Mouse (Mus musculus) forebrain, embryonic 12.5 days (tissue): ENCODE data around the gene Mylk4. TPM values are rescaled to one million over a fixed set of nuclear protein-coding genes. Genes with fewer than 3 reads are reported as not detected.

Experiments used
- ATAC-seq: fragments of 200-750 bp; cut with Nextera tagmentation; 2 replicates; pipeline ENCODE4 v1.8.0; 2017; ENCODE audit warnings: moderate TSS enrichment; ENCODE audit not compliant: low FRiP score
- H3K27ac ChIP-seq: fragments of 300-500 bp; sonication (generic); 2 replicates; pipeline ENCODE4 v1.5.1; 2016; ENCODE audit warnings: mild to moderate bottlenecking
- H3K27me3 ChIP-seq: fragments of 300-500 bp; sonication (generic); 2 replicates; pipeline ENCODE4 v1.6.1; 2016; ENCODE audit warnings: mild to moderate bottlenecking
- H3K36me3 ChIP-seq: fragments of 300-500 bp; sonication (generic); replicated peaks from 2 replicates; pipeline ENCODE4 v1.6.1; 2016; ENCODE audit warnings: mild to moderate bottlenecking
- H3K4me1 ChIP-seq: fragments of 300-500 bp; sonication (generic); 2 replicates; pipeline ENCODE4 v1.6.1; 2016
- H3K4me2 ChIP-seq: fragments of 300-500 bp; sonication (generic); 2 replicates; pipeline ENCODE4 v1.6.1; 2016; ENCODE audit warnings: mild to moderate bottlenecking, moderate library complexity
- H3K4me3 ChIP-seq: fragments of 300-500 bp; sonication (generic); replicated peaks from 2 replicates; pipeline ENCODE4 v1.5.1; 2016; ENCODE audit warnings: mild to moderate bottlenecking
- H3K9ac ChIP-seq: fragments of 300-500 bp; sonication (generic); 2 replicates; pipeline ENCODE4 v1.6.1; 2016; ENCODE audit warnings: mild to moderate bottlenecking
- H3K9me3 ChIP-seq: fragments of 300-500 bp; sonication (generic); 2 replicates; pipeline ENCODE4 v1.6.1; 2016
- WGBS: fragments of 180-500 bp; shearing (Covaris S2); methylation state at CpG from one replicate; pipeline ENCODE4 v1.1.7; 2016; 5-methylcytosine and 5-hydroxymethylcytosine counted together
- polyA plus RNA-seq: library from polyadenylated mRNA; unstranded; fragments of >200 nt; fragmentation: Nextera tagmentation; extraction: Ambion mirVana; gene quantifications from 2 replicates; pipeline ENCODE4 v1.2.1, GENCODE M21; 2016

Mylk4 gene
- polyA plus RNA-seq, 1 experiment from 2014 or later, result 0.13 TPM

DNA sequence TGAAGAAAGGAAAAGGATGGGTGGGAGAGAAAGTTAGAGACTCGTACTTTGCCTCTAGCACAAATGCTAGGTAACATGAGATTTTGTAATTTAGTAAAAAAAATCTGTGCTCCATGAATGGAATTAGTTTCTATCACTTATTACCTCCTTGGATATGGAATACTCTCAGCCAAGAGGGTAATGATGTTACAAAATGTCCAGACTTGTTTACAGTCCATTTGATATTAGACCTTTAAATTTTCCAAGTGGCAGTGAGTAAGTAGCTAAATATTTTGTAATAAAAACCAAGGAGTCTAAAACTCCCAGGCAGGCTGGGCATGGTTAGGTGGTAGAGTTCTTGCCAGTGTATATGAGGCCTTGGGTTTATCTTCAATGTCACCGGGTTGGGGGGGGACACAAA, 3.8 kb upstream of the Mylk4 start:
- Histone ChIP-seq H3K9ac (no peak overlapping the region), H3K4me3 (no peak overlapping the region), H3K27ac (no peak overlapping the region), H3K27me3 (no peaks in the 10 kb centered on the region), H3K4me2 (no peak overlapping the region), H3K36me3 (no peaks in the 10 kb centered on the region), H3K4me1 (no peaks in the 10 kb centered on the region), H3K9me3 (no peaks in the 10 kb centered on the region)
- no peak for ATAC-seq
- 78% methylated on average over 2 of the region's 2 CpGs for WGBS

DNA sequence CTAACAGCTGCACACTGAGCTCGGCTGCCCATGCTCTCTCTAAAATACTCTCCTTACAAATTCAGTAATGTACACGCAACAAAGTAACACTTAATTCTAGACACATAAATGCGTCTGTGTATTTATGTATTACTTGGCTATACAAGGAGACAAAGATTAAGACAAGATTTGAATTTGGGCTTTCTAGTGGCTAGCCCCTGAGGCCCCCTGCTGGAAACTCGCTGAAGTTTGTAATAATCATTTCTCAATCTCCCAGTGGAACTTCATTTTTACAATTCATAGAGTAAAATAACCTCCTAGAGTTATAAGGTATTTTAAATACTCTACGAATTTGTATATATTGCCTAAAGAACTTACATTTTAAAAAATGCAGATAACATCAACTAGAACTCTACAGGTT, 699 bp downstream of the Mylk4 start:
- no peak for ATAC-seq
- Histone ChIP-seq H3K9me3 (no peaks in the 10 kb centered on the region), H3K4me2 (no peak overlapping the region), H3K27ac (no peak overlapping the region), H3K4me3 (no peak overlapping the region), H3K36me3 (no peaks in the 10 kb centered on the region), H3K27me3 (no peaks in the 10 kb centered on the region), H3K9ac (no peak overlapping the region), H3K4me1 (no peaks in the 10 kb centered on the region)
- WGBS, result 72% methylated on average over 5 of the region's 5 CpGs

DNA sequence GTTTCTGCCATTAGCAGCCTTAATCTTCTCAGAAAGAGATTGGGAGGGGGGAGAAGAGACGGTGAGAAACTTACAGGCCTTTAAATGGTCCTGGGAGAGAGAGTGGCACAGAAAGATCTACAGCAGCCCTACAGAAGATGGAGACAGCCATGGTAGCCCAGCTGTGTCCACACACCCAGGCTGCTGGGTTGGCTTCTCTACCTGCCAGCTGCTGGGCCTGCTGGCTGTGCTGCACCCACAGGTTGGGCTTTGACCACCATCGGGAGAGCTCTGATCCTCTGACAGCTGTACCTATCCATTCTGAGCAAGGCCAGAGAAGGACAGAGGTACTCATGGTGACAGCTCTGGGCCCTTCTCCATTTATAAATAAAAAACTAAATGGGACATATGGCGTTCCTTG, 4.9 kb downstream of the Mylk4 start:
- H3K9ac ChIP-seq, result no peak overlapping the region
- no peak for ATAC-seq
- H3K9me3 ChIP-seq, result no peaks in the 10 kb centered on the region
- no peak overlapping the region for H3K27ac ChIP-seq
- WGBS, result 61% methylated on average over 3 of the region's 3 CpGs
- H3K4me2 ChIP-seq, result no peak overlapping the region
- no peaks in the 10 kb centered on the region for H3K4me1 ChIP-seq
- no peaks in the 10 kb centered on the region for H3K27me3 ChIP-seq
- no peaks in the 10 kb centered on the region for H3K36me3 ChIP-seq
- H3K4me3 ChIP-seq, result no peak overlapping the region

DNA sequence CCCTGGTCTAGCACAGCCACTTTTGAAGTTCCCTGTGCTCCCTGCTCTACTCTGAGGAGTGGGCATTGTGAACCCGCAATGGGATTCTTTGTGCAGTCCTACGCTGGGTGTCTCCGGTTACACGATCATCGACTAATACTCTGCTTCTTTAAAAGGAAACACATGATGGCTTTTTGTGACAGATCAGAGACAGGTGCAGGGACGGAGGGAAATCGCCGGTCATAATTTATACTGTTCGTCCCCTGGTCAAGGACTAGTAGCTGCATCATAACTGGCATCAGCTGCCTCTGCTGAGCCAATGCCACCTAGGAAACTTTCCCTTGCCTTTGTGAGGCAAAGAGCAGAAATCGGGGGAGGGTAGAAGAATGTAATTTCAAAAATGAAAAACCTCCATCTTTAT, 7.4 kb downstream of the Mylk4 start:
- H3K4me1 ChIP-seq, result no peaks in the 10 kb centered on the region
- H3K27me3 ChIP-seq, result no peaks in the 10 kb centered on the region
- no peak overlapping the region for H3K4me2 ChIP-seq
- H3K4me3 ChIP-seq, result no peak overlapping the region
- ATAC-seq, result no peak
- no peak overlapping the region for H3K27ac ChIP-seq
- 94% methylated on average over 10 of the region's 10 CpGs for WGBS
- H3K9ac ChIP-seq, result no peak overlapping the region
- no peaks in the 10 kb centered on the region for H3K36me3 ChIP-seq
- H3K9me3 ChIP-seq, result no peaks in the 10 kb centered on the region

DNA sequence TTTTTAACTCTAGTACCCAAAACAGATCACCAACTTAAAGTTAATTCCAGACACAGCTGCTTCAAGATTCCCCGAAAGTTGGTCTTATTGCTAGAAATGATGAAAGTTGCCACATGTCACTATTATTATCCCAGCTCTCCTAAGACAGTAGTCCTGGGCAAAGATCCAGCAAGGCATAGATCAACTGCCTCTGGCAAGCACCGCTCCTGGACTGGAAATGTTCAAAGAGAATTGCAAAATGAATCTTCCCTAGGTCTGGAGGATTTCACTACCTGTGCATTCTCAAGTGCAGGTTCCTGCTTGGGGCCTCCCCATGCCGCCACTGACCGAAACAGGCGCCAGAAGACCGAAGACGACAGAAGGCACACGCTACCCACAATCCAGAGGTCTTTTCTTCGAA, 7.9 kb downstream of the Mylk4 start:
- Histone ChIP-seq H3K4me1 (no peaks in the 10 kb centered on the region), H3K27me3 (no peaks in the 10 kb centered on the region), H3K9me3 (no peaks in the 10 kb centered on the region), H3K4me2 (no peak overlapping the region), H3K36me3 (no peaks in the 10 kb centered on the region), H3K9ac (no peak overlapping the region), H3K4me3 (no peak overlapping the region), H3K27ac (no peak overlapping the region)
- ATAC-seq, result no peak
- 96% methylated on average over 9 of the region's 9 CpGs for WGBS

DNA sequence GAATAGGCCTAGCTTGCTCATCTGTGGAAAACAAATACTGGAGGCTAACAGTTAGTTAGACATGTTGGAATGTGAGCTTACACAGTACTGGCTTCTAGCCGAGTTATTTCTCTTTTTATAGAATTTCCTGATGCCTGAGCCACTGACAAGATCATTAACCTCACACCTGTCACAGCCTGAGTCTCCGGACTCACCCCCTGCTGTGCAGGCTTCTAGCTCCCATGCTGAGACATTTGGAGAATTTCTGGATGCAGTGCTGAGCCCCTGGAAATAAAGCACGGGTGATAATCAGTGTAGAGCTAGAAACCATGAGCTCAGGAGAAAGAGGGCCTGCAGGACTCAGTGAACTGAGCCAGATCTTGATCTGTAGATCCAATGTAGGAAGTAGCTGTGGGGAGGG, 13.8 kb downstream of the Mylk4 start:
- Histone ChIP-seq H3K27ac (no peak overlapping the region), H3K4me2 (no peak overlapping the region), H3K9ac (no peak overlapping the region), H3K9me3 (no peaks in the 10 kb centered on the region), H3K4me3 (no peak overlapping the region), H3K4me1 (no peaks in the 10 kb centered on the region), H3K27me3 (no peaks in the 10 kb centered on the region), H3K36me3 (no peaks in the 10 kb centered on the region)
- WGBS, result 10% methylated on average over 3 of the region's 3 CpGs
- no peak for ATAC-seq

DNA sequence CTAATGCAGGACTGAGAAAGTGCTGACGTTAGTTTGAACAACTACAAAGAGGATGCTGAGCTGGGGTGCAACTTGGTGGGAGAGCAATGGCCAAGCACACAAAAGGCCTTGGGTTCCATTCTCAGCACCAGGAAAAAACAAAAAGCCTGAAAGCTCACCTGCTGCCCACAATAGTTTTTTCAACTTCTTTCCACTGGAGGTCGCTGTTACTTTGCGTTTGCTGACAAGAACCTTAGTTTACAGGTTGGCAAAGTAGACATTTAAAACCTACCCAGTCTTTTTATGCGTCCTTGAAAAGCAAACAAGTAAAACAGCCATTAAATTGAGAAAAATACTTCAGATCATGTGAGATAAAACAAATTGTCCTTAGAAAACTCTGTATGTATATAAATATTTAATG, 15.7 kb downstream of the Mylk4 start:
- Histone ChIP-seq H3K4me3 (no peak overlapping the region), H3K9ac (no peak overlapping the region), H3K9me3 (no peaks in the 10 kb centered on the region), H3K36me3 (no peaks in the 10 kb centered on the region), H3K27me3 (no peaks in the 10 kb centered on the region), H3K27ac (no peak overlapping the region), H3K4me2 (no peak overlapping the region), H3K4me1 (no peaks in the 10 kb centered on the region)
- ATAC-seq, result no peak
- 11% methylated on average over 4 of the region's 4 CpGs for WGBS

DNA sequence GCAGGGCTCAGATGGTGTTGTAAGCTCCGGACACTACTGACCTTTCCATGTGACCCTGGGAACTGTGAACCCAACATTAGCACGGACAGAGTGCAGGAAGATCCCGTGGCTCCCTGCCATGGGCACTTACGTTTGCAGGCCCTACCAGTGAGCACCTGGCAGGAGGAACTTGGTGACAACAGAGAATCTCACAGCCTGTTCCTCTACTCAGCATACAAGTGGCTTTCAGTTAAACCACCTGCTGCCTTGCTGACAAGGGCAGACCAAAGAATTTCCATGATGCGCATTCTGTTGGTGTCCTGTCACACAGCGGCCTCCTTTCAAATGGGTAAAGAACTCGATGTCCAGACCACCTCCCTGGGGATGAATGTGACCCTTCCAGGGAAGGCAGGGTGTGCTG, 19.3 kb downstream of the Mylk4 start:
- H3K27me3 ChIP-seq, result no peaks in the 10 kb centered on the region
- no peak overlapping the region for H3K4me3 ChIP-seq
- no peaks in the 10 kb centered on the region for H3K36me3 ChIP-seq
- 53% methylated on average over 7 of the region's 7 CpGs for WGBS
- no peak overlapping the region for H3K9ac ChIP-seq
- H3K9me3 ChIP-seq, result no peaks in the 10 kb centered on the region
- no peak for ATAC-seq
- H3K4me1 ChIP-seq, result no peaks in the 10 kb centered on the region
- H3K27ac ChIP-seq, result no peak overlapping the region
- no peak overlapping the region for H3K4me2 ChIP-seq

DNA sequence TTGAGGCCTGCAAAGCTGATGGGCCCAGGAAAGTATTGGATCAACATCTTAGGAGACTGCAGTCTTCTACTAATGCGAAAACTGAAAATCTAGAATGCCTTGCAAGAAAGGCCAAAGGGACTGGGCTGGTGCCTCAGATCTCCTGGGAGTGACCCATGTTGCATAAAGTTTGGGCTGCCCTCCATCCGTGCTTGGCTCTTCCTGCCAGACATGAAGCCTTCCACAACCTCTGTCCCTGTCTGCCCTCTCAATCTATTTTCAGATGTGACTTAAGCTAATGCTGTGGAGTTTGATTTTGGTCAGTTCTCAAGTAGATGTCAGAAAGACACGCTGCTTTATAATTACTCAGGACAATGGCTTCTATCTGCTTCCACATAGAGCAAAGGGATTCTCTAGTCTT, 20.6 kb downstream of the Mylk4 start:
- Histone ChIP-seq H3K9ac (no peak overlapping the region), H3K4me1 (peaks cover 5% of the 10 kb centered on the region; the same call in 1 of the 2 replicates), H3K27ac (no peak overlapping the region), H3K9me3 (no peaks in the 10 kb centered on the region), H3K4me2 (no peak overlapping the region), H3K4me3 (no peak overlapping the region), H3K27me3 (no peaks in the 10 kb centered on the region), H3K36me3 (no peaks in the 10 kb centered on the region)
- 92% methylated on average over 3 of the region's 3 CpGs for WGBS
- ATAC-seq, result no peak

DNA sequence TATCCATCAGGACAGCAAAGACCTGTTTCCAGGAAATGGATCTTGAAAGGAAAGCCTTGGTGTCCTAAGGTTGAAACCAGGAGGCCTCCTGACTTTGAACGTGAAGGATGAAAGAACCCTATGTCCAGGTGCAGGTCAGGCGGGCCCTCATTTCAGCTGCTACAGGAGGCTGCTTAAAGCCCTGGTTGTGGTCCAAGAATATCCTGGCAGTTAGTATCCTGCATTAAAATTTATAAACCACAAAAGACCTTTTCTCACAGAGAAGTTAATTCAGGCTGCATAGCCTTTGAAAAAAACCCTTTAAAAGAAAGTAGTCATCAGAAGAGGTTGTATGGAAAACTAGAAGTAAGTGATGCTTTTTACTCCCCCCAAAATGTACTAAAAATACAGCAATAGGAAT, 23.0 kb downstream of the Mylk4 start:
- H3K27ac ChIP-seq, result no peak overlapping the region
- no peaks in the 10 kb centered on the region for H3K36me3 ChIP-seq
- H3K27me3 ChIP-seq, result no peaks in the 10 kb centered on the region
- no peaks in the 10 kb centered on the region for H3K9me3 ChIP-seq
- H3K4me3 ChIP-seq, result no peak overlapping the region
- 90% methylated on average over 2 of the region's 2 CpGs for WGBS
- no peak overlapping the region for H3K4me2 ChIP-seq
- ATAC-seq, result no peak
- no peak overlapping the region for H3K9ac ChIP-seq
- H3K4me1 ChIP-seq, result peaks cover 5% of the 10 kb centered on the region; the same call in 1 of the 2 replicates

DNA sequence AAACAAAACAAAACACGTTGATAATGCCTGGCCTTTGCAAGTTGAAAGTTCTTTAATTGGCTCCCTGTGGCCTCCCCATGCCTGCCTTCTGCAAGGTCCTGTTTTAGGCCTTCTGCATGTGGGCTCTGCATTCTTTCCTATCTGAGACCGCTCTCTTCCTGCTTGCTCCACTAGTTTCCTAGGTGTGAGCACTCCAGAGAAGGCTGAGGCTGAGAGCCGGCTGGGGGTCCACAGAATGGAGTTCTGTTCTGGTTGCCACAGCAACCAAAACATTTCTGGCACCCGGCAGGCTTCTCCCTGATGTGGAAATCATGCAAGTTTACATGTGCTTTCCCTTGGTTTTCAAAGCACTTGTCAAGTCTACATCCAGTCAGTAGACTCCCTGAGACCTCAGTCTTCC, 24.7 kb downstream of the Mylk4 start:
- ATAC-seq, result no peak
- Histone ChIP-seq H3K9ac (no peak overlapping the region), H3K27me3 (no peaks in the 10 kb centered on the region), H3K9me3 (no peaks in the 10 kb centered on the region), H3K36me3 (no peaks in the 10 kb centered on the region), H3K4me2 (no peak overlapping the region), H3K4me1 (peaks cover 5% of the 10 kb centered on the region; the same call in 1 of the 2 replicates), H3K4me3 (no peak overlapping the region), H3K27ac (no peak overlapping the region)
- WGBS, result 17% methylated on average over 4 of the region's 4 CpGs

DNA sequence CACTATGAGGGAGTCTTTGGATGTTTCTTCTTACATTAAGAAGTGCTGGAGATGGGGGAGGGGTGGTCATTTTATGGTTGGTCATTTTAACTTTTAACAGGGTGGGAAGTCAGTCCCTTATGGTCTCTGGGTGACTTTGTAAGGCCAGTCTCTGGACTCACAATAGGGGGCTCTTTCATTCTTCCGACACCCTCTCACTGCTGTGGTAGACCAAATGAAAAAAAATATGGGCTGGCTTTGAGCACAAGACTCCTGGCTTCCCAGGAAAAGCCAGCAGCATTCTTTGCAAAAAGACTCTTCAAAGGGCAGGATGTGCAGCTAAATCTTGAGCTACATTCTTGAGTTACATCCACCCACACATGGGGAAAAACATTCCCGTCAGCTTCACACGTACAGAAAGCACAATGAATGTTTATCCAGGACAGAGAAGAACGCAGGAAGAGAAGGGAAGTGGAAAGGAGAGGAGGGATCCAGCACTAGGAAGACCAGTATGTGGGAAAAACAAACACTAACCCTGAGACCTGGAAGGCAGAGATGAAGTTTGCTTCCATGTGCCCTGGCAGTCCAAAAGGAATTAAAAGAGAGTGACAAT, 31.6 kb downstream of the Mylk4 start:
- H3K9ac ChIP-seq, result no peak overlapping the region
- H3K4me3 ChIP-seq, result no peak overlapping the region
- H3K4me1 ChIP-seq, result no peaks in the 10 kb centered on the region
- H3K36me3 ChIP-seq, result no peaks in the 10 kb centered on the region
- no peaks in the 10 kb centered on the region for H3K27me3 ChIP-seq
- no peak for ATAC-seq
- WGBS, result 61% methylated on average over 4 of the region's 4 CpGs
- H3K4me2 ChIP-seq, result no peak overlapping the region
- no peak overlapping the region for H3K27ac ChIP-seq
- H3K9me3 ChIP-seq, result no peaks in the 10 kb centered on the region

DNA sequence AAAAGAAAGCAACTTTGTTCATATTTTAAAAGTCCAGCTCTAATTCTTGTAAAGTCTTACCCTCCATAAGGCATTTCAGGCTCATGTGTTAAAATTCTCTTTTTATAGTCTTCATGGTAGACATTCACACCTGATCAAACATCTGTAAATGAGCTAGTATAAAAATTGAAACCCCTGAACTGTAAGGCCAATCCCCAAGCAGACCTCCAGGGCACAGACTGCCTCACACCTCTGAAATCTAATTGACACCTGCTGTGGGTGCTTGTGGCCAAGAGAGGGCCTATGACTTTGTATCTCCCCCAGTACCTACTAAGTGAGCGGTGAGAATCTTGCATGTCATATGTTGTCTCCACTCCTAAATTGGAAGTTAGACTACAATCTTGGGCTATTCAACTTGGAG, 33.2 kb downstream of the Mylk4 start:
- no peak for ATAC-seq
- Histone ChIP-seq H3K9ac (no peak overlapping the region), H3K9me3 (no peaks in the 10 kb centered on the region), H3K36me3 (no peaks in the 10 kb centered on the region), H3K4me2 (no peak overlapping the region), H3K27ac (no peak overlapping the region), H3K4me1 (no peaks in the 10 kb centered on the region), H3K27me3 (no peaks in the 10 kb centered on the region), H3K4me3 (no peak overlapping the region)
- WGBS, result 78% methylated on average over 1 of the region's 1 CpGs
